Mouse (Mus musculus) layer of hippocampus, adult 18-20 months (tissue): ENCODE measurements around the gene Tsnax. TPM values are rescaled to one million over a fixed set of nuclear protein-coding genes. Genes with fewer than 3 reads are reported as not detected.

ENCODE experiments used
- DNase-seq, 2 experiments: peaks; one replicate each; pipeline ENCODE4 v3.0.0; 2022; ENCODE audit warnings: low spot score in 2 of 2
- microRNA-seq, 2 experiments: library from miRNA; unstranded; fragments of <30 nt; microRNA quantifications; one replicate each; pipeline ENCODE4 v1.2.0; 2021
- total RNA-seq, 2 experiments: library from RNA; stranded (reverse); gene quantifications; 2 replicates each; pipeline ENCODE4 v1.2.3; 2021

Gene Tsnax
- total RNA-seq, 2 experiments from 2014 or later, result 160 to 161 TPM

GRCm38 (mm10) chr8:125080388-125081344 is 67.9 kb downstream of the Tsnax start:
- DNase-seq, result peak; percentile 56 to 77

GRCm38 (mm10) chr8:125083746-125084145 is 70.9 kb downstream of the Tsnax start:
- DNase-seq, result no peak

Small RNAs within 50 kb of the gene (microRNA-seq; reads per million reads assigned to microRNA genes)
- 0 reads per million in 2 experiments for gene Gm22197

Other genes starting within 250 kb of the Tsnax start
- gene Trim67, start 219.9 kb upstream of the Tsnax start, total RNA-seq, result 1 to 10 TPM; 1.2 to 1.7 TPM
- gene Gnpat, start 150.0 kb upstream of the Tsnax start, total RNA-seq, result 10 to 100 TPM; 58.4 to 61.9 TPM
- gene 2810004N23Rik, start 149.9 kb upstream of the Tsnax start, total RNA-seq, result 10 to 100 TPM; 21.2 to 24.5 TPM
- gene Exoc8, start 115.3 kb upstream of the Tsnax start, total RNA-seq, result 10 to 100 TPM; 33.5 to 36.9 TPM
- gene Sprtn, start 115.1 kb upstream of the Tsnax start, total RNA-seq, result 10 to 100 TPM; 13.1 to 13.2 TPM
- gene Egln1, start 63.7 kb upstream of the Tsnax start, total RNA-seq, result 10 to 100 TPM; 67.8 to 69.6 TPM
- gene Disc1, start 41.2 kb downstream of the Tsnax start, total RNA-seq, result 1 to 10 TPM; 4.3 to 4.6 TPM